Mouse (Mus musculus) monocyte, adult 2 months (primary cell): Measurements from ENCODE around the gene Gpr173.
A peak's percentile ranks its signal among the peaks of the same experiment; 100 is the strongest.
"Not testable (repeated sequence)": the region's sequence is repeated elsewhere in the genome, so short reads cannot be mapped to it uniquely, and the experiment has no call there.

Source experiments
- DNase-seq, 2 experiments: peaks; one replicate each; pipeline ENCODE4 v3.0.0; 2022; ENCODE audit warnings: low spot score in 2 of 2, low read depth in 1 of 2

Gpr173 gene

GRCm38 (mm10) chrX:152368397-152369273, at the start of gene Gpr173:
Gene Gpr173, minus strand, starts transcription at chrX:152368704.
- no peak for DNase-seq

- no peak for DNase-seq
These were observed 34.7 kb upstream of the Gpr173 start for GRCm38 (mm10) chrX:152403251-152403650.

GRCm38 (mm10) chrX:152400096-152400495, 31.6 kb upstream of the Gpr173 start:
- no peak for DNase-seq

GRCm38 (mm10) chrX:152368054-152368396, 479 bp downstream of the Gpr173 start:
- no peak for DNase-seq

GRCm38 (mm10) chrX:152366418-152366817, 2.1 kb downstream of the Gpr173 start:
- DNase-seq = no peak

- DNase-seq = no peak
These were observed 15.9 kb downstream of the Gpr173 start for GRCm38 (mm10) chrX:152352553-152353153.

GRCm38 (mm10) chrX:152347041-152347440, 21.5 kb downstream of the Gpr173 start:
- DNase-seq = no peak

- no peak for DNase-seq
These were observed 21.9 kb downstream of the Gpr173 start for GRCm38 (mm10) chrX:152346587-152346986.

GRCm38 (mm10) chrX:152342903-152343302, 25.6 kb downstream of the Gpr173 start:
- DNase-seq = no peak

- DNase-seq = peak; percentile 59 to 80
These were observed 26.1 kb downstream of the Gpr173 start, which contains the start of gene Tspyl2 for GRCm38 (mm10) chrX:152342358-152342901. Gene Tspyl2, minus strand, starts transcription at chrX:152342425.

- DNase-seq = no peak
These were observed 27.0 kb downstream of the Gpr173 start for GRCm38 (mm10) chrX:152341496-152341895.

- peak; percentile 66 to 67 for DNase-seq
These were observed 31.8 kb downstream of the Gpr173 start for GRCm38 (mm10) chrX:152336546-152337332.

- not testable (repeated sequence) for DNase-seq
These were observed 32.4 kb downstream of the Gpr173 start for GRCm38 (mm10) chrX:152336123-152336522.

- DNase-seq = not testable (repeated sequence)
These were observed 39.1 kb downstream of the Gpr173 start for GRCm38 (mm10) chrX:152329400-152329799.

- DNase-seq = no peak
These were observed 40.8 kb downstream of the Gpr173 start for GRCm38 (mm10) chrX:152327689-152328052.

- peak; percentile 14 to 35 for DNase-seq
These were observed 41.4 kb downstream of the Gpr173 start, which contains the start of gene Kantr for GRCm38 (mm10) chrX:152326996-152327688. Gene Kantr, minus strand, starts transcription at chrX:152327495.

GRCm38 (mm10) chrX:152323584-152323983, 44.9 kb downstream of the Gpr173 start:
- DNase-seq = no peak

- peak in 1 of 2 experiments; percentile 23 for DNase-seq
These were observed 45.7 kb downstream of the Gpr173 start for GRCm38 (mm10) chrX:152322776-152323175.

GRCm38 (mm10) chrX:152320535-152320934, 48.0 kb downstream of the Gpr173 start:
- DNase-seq = no peak

GRCm38 (mm10) chrX:152307942-152308341, 60.6 kb downstream of the Gpr173 start:
- DNase-seq = no peak

- no peak for DNase-seq
These were observed 61.1 kb downstream of the Gpr173 start for GRCm38 (mm10) chrX:152307371-152307770.
